Mouse (Mus musculus) kidney, adult 8-10 months (tissue): Measurements from ENCODE around the gene Zswim7.
"Not testable (repeated sequence)": the region's sequence is repeated elsewhere in the genome, so short reads cannot be mapped to it uniquely, and the experiment has no call there.

ENCODE experiments used
- DNase-seq, 2 experiments: peaks; one replicate each; pipeline ENCODE4 v3.0.0; 2022

Zswim7 gene

DNA sequence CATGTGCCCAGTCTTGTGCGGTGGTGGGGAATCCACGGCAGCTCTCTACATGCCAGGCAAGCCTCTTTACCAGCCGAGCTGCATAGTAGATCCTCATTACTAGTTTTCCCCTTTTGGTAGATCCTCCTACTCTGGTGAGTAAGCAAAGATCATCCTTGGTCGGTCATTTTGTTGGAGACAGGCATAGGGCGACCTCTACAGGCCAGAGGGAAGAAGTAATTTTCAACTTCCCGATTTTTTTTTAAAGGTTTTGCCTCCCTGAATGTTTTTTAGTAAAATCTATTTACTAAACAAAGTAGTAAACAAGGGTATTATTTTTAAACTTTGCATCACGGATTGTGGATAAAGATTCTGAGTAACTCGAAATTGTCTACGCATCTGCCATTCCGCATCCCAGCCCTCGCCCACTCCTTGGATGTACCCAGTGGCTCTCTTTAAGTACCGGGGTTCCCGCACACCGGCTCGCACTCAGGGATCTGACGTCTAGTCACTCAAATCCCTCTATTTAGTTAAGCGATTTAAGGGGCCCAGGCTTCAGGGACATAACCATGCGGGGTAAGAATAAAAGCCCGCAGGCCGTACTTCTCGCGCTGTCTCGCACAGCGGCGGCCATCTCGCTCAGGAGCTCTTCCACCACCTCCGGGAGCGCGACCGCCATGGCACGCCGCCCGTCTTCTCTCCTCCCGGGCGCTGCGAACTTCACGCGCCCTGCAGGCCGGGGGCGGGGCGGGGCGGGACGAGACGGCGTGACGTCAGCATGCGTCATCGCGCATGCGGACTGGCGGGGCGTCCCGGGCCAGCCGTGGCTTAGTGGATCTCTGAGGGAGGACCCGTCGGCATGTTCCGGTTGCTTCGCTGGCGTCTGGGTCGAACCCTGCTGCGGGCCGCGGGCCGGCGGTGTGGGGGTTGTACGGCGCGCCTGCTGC lies at the start of gene Zswim7, which contains the start of gene Ttc19:
TSS of gene Zswim7 (minus strand) at position 701 of the 926 bp plus-strand sequence.
TSS of gene Ttc19 (plus strand) at position 799 of the 926 bp plus-strand sequence.
- DNase-seq, result peak; percentile 86 to 90

DNA sequence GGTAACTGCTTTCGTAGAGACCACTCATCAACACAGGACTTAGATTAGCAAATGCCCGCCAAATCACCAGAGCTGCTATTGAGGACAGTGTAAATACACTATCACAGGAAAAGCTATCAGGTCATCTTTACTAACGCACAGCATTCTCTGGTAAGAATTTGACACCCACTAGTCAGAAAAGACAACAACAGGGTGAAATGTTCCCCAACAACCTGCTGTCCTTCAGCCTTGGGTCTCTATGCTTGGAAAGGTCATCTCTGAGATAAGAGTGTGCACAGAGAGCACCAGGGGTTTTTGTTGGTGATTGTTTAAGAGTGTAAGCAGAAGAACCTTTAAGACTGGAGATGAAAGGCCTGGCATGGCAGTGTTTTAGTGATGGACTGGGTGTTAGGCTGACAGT lies 42.5 kb upstream of the Zswim7 start:
- DNase-seq, result no peak

DNA sequence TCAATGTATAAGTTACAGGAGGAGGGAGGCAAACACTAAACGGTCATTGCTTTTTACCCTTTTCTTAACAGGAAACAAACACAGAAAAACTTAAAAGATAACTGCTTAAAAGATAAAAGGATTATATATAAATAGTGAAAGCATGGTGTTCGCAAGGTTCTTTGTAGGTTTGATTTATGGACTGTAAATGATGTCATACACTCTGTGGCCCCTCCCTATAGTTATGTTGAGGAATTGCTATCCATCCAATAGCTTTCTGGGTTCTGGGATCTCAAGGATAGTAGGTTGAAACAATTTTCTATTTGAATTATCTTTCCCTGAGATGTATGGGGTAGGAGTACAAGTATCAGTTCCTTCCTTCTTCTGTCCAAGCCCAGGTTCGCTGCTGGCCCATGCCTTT lies 38.9 kb upstream of the Zswim7 start:
- no peak for DNase-seq

DNA sequence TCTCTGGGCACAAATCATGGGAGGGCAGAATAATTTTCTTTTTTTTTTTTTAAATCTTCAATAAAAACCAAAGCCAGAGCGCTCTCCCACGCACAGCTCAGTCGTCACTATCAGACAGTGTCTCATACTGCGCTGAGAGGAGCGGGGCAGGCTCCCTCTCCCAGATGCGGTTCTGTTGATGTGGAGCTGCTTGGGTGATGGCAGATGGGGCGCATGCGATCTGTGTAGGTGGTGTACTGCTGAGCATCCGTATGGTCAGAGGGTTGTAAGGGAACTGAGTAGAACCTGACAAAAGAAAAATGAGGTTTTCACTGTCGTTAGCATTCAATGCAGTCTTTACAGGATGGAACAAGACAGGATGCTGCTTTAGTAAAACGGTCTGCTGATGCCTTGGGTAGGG lies 36.6 kb upstream of the Zswim7 start:
- DNase-seq, result no peak

DNA sequence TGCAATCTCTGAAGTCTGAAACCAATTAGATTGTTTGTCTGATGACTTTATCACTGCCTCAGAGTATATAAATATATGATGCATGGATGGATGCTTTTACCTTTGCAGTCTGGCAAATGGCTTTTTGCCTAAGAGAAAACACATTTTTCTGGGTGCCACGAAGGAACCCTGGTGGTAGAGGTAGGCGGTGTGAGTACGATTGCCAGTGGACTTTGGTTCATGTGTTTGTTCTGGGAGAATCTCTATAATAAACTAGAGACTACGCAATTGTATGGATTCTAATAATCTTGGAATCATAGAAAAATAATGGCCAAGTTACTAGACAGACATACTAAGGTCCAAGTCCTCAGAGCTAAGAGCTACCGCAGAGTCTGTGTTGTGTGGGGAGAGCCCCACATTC lies 33.8 kb upstream of the Zswim7 start:
- DNase-seq, result no peak

DNA sequence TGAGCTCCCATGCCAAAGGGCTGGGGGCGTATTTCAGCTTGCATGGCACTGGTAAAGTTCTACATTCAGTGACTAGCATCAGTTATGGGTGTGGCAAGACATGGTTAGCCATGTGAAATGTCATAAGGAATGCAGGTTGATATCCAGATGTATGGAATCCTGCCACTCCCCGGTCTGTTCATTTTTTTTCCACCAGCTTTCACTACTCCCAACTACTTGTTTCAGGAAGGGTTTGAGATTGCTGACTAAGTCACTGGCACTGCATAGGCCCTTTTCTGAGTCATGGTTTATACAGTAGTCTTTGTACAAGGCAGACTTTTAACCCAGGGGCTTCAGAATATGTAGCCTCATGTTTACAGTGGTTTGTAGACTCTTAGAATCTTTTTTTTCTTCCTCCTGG lies 28.1 kb upstream of the Zswim7 start:
- DNase-seq, result no peak

DNA sequence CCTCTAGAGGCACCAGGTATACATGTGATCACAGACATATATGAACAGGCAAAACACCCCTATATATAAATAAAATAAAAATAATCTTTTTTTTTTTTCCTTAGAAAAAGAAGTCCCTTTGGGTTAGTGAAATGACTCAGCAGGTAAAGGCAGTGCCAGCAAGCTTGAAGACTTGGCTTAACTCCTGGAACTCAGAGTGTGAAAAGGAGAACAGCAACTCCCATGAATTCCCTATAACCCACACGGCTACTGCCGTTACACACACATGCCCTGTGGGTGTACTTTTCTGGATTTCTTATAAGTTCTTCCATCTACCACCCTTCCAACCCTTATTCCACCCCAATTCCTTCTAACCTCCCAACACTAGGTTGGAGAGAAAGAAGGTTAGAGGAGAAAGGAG lies 24.7 kb upstream of the Zswim7 start:
- no peak for DNase-seq

DNA sequence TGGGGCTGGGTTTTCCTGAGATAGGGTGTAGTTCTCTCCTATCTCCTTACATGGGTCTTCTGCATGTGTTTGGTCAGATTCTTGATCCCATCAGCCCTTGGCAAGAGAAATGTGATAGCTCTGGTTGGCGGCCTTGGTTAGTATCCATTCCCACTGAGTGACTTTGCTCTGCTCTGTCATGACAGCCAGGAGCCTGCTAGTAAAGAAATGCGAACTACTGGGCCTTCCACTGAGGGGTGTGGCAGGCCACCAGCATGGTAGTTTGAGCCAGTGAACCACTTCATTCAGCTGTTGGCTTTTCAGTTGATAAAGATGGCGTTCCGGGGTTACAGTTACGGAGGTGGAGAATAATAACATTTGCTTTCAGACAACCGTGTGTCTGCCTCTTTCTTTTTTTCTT lies 17.7 kb upstream of the Zswim7 start:
- no peak for DNase-seq

DNA sequence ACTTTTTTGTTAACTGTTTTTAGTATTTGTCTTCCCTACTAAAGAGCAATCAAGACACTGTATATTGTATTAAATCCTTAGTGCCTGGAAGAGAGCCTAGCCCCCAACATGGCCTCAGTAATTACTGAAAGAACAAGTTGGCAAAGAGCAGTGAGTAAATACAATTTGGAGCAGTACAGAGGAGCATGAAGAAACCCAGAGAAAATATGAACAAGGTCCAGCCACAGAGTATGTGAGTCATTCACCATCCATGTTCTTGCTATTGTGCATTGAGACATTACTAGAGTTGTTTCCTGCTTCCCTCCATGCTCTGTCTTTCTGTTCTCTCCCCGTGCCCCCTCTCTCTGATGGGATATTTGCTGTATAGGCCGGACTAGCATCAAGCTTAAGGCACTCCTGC lies 12.9 kb upstream of the Zswim7 start:
- DNase-seq, result no peak

DNA sequence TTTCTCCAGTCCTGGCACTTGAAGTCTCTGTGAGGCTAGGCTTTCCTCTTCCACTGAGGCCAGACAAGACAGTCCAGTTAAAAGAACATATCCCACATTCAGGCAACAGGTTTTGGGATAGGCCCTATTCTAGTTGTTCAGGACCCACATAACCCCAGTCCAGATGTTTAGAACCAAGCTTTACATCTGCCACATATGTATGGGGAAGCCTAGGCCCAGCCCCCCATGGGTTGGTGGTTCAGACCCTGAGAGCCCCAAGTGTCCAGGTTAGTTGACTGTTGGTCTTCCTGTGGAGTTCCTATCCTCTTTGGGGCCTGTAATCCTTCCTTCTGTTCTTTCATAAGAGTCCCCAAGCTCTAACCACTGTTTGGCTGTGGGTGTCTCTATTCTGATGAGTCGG lies 6.5 kb upstream of the Zswim7 start:
- DNase-seq, result no peak

DNA sequence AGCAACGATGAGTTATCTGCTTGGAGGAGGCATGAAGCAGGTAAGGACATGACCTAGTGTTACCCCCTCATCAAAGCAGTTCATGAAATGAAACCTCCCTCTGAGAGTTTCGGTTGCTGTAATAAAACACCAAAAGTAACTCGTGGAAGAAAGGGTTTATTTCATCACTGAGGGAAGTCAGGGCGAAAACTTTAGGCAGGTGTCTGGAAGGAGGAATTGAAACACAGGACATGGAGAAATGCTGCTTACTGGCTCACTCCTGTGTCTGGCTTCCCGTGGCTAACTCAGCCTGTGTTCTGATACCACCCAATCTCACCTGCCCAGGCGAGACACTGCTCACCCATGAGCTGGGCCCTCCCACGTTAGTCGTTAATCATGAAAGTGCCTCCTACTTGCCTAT lies 3.8 kb upstream of the Zswim7 start:
- no peak for DNase-seq

DNA sequence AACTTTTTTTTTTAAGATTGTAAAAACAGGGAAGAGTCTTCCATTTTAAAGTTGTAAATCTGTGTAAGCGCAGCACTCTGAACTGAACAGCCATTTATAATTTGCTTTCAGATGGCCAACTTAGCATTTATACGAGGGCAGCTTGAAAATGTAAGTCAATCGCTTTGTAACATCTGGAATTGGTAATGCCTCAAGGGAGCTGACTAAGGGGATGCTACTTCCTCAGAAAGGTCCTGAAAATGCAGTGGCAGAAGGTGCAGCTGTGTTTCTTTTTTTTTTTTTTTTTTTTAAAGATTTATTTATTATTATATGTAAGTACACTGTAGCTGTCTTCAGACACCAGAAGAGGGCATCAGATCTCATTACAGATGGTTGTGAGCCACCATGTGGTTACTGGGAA lies 2.8 kb upstream of the Zswim7 start:
- DNase-seq, result not testable (repeated sequence)

DNA sequence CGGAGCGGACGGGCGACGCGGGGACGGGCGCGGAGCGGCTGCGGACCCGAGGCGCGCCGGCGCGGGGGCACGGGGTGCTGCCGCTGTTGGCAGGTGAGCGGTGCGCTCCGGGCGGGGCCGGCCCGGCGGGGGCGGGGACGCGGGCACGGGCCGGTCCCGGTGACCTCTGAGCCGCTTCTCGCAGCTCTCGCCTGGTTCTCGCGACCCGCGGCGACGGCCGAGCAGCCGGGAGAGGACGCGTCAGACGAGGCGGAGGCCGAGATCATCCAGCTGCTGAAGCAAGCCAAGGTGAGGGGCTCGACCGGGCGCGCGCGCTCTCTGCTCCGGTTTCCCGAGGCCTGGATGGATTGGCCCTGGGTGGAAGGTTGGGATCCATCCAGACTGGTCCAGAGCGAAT lies 424 bp upstream of the Zswim7 start:
- DNase-seq, result peak; percentile 75 to 79

DNA sequence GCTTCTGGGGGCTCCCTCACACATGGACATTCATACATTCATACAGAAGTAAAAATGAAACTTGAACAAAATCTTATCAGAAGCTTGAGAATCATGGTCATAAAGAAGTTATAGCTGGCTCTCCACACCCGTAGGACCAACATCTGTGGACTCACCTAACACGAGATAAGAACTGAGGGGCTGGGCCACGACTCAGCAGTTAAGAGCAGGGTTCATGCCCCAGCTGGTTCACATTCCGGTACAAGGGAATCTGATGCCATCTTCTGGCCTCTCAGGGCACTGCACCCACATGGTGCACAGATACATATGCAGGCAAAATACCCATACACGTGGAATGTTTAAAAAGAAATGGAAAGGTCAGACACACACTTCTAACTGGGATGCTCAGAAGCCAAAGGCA lies 3.1 kb downstream of the Zswim7 start:
- DNase-seq, result peak; percentile 44 to 86

DNA sequence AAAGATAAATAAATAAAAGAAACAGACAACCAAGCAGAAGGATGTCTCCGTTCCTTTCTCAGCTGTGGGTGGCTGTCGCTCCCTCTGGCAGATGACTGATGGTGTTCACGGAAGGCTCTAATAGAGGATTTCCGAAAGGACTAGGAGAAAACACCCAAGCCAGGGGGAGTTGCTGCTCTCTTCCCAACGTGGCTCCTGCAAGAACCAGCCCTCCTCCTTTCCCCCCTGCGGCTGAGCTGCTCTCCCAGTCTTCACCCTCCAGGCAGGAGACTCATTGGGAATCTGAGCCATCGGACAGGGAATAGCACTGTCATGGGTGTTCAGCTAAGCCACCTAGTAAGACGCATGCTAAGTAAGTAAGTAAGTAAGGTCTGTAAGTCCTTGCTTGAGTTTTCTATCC lies 4.1 kb downstream of the Zswim7 start:
- no peak for DNase-seq

DNA sequence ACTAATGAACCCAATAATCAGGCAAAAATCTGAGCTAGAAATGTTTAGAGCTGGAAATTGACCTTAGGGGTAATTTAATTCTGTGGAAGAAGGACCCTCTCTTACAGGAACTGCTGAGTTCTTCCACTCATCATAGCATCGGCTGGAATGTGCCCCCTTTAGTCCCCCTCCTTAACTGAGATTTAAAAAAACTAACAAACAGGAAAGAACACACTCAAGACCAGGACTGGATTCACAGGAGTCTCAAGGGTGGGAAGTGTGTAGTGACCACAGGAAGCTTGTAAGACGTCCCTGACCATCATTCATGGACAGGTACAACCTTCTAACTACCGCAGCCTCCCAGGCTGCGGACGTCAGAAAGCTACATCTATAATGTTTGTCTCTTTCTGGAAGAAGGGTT lies 10.3 kb downstream of the Zswim7 start:
- DNase-seq, result no peak

DNA sequence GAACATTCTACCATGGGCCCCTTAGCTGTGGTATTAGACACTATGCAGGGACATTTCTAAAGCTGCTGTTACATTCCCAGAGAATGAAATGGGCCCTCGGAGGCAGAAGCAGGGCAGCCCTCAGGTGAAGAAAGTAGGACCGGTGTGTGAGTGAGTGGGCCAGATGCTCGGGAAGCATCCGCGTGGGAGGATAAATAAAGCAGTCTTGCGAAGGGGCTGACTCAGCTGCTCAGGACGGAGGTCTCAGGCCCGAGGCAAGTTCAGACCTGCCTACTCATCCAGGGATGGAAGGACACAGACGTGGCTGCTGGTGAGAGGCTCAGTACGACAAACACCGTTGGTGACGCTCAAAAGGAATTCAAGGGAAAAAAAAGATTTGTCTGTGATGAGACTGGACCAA lies 12.1 kb downstream of the Zswim7 start:
- DNase-seq, result no peak

DNA sequence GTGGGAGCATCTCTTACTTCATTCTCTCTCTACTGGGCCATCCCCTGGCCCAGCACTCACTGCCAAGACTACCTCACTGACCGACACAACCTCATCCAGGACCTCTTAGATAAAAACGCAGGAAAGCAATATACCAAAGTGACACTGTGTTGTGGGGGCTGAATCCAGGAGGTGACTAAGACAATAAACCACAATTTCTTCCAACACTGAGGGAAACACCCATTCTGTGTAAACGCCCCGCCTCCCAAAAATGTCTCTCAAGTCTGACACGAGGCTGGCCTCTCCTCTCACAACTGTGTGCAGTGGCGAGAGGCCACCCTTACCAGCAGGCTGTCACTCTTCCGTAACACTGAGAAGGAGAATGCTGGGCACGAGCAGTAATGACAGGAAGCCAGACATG lies 12.8 kb downstream of the Zswim7 start:
- DNase-seq, result no peak

DNA sequence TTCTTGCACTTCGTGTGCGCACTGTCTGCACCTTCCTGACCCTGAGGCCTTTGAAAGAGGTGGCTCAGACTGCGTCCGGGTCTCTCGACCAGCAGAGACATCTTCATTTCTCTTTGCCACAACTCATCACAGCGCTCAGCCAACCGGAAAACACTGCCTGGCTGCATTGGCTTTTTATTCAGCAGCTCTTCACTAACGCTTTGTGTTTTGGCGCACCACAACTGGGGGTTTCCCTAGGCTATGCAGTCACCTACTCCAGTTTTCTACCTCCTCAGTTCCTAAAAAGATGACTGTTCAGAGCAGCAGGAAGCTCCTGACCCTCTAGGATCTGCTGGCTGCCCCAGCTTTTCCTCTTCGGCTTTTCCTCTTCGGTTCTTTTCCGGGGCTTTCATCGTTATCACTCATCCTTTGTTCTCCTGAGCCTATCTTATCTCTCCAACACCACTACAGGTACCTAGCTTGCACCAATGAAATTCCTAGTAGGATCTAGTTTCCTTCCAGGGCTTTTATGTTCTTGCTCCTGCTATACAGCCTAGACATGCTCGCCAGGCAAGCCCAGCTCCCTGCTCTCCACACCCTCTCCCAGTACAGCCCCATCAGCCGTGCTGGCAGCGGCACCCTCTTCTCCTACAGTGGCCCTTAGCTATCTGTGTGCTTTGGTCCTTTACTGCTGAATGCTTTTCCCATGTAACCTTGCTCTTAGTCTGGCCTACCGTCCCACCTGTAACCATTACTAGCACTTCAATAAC lies 14.5 kb downstream of the Zswim7 start:
- DNase-seq, result no peak

DNA sequence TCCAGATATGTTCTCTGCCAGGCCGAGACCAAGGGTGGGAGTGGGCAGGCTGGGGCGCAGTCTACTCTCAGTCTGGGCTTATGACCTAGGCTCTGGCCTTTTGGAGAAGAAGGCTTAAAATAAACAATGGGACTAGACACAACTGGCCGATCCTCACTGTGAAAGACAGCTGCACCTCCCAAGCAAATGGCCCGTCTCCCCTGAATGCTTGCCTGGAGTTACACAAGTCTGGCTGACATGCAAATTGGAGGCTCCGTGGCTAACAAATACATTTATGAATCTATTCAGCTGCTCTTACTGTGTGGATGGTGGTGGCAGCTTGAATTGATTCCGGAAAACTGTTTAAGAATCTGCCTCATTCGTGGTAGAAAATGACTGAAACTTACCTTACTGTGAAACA lies 15.5 kb downstream of the Zswim7 start:
- DNase-seq, result no peak

DNA sequence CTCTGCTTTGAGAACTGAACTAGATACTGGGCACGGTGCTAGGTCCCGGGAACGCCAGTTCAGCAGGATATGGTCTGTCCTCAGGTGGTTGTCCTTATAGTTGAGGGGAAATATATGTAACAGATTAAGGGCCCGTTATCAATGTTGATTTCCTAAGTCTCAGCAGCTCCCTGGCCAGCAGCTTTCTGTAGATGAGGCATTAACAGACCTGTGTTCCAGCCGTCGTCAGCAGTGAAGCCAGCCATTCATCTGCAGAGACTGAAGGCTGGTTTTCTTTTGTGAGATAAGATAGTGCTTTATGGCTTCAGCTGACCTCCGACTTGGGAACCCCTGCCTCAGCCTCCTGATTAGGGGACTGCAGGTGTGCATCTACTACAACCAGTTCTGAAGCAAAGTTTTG lies 17.2 kb downstream of the Zswim7 start:
- no peak for DNase-seq

DNA sequence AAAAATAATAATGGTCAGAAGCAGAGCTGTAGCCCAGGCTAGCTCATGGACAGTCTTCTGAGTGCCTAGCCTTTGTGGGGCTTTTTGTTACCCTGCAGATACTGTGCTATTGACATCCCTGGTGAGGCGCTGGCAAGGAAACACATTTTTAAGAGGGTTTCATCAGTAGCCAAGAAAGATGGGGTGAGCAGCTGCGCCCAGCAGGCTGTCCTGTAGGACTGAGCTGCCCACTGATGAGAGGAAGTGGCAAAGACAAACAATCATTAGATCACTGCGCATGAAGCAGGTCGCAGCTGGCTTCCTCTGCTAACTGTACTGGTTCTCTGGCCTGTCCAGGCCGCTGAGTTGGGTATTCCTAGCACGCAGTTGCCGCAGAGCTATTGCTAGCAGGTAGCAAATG lies 17.6 kb downstream of the Zswim7 start:
- DNase-seq, result no peak

DNA sequence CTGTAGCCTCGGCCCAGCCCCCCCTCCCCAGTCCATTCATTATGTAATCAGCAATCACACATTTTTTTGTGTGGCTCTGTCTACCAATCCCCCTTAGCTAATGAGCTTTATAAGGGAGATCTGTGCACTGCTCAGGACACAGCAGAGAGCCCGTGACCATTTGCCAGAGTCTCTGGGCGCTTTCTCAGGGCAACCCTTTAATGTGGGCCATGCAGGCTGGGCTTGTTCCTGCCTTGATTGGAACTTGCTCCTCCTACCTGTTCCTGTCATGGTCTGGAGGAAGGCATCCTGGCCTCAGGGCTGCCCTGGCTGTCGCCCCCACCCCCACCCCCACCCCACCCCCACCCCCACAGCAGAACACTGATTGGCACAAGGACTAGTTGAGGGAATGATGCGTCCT lies 22.0 kb downstream of the Zswim7 start:
- DNase-seq, result no peak

DNA sequence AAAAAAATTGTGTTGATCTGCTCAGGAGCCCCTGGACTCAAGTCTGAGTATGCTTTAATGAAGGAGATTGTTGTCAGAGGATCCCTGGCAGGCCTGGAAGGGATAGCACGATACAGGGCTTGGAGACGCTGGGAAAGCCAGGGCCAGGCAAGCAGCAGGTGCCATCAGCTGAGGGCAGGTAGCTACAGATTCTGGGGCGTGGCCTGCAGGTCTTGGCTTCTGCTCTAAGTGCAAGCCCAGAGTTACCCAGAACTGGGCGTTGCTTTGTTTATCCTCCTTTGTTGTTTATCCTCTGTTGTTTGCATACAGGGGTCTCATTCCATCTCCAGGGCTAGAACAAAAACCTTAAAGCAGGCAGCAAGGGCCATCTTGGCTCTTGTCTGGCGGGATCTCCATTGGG lies 27.8 kb downstream of the Zswim7 start:
- no peak for DNase-seq
